Mouse (Mus musculus): ENCODE measurements around the gene Sirpb1a. TPM values are rescaled to one million over a fixed set of nuclear protein-coding genes. Genes with fewer than 3 reads are reported as not detected.

The Sirpb1a gene
- polyA plus RNA-seq, 1 experiment = not detected

DNA sequence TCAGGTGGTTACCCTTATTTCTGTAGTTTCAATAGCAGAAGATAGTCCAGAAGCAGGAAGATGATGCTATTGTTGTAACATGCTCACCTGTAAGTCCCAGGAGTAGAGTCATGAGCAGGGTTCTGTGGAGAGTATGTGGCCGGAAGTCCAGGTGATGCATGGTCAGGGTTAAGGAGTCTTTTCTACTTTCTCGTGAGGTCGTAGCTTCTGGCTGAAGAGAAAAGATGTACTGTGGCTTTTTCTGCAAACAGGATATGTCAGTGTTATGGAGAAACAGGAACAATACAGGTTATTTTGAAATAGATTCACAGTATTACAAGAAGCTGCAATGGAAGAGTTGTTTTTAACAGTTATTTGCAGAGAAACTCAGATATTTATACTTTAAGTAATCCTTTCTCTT lies 94.3 kb downstream of the Sirpb1a start, which contains the start of gene Gm9733:
Gene Gm9733, minus strand, starts transcription at position 240 of the 400 bp plus-strand sequence.
- Histone ChIP-seq H3K27ac (ENCODE audit: insufficient read depth, low read depth, low read length) (no peak within 1 kb of the TSS), H3K4me3 (ENCODE audit: insufficient read depth, low read depth, low read length) (no peak within 1 kb of the TSS), H3K4me1 (ENCODE audit: control insufficient read depth, insufficient read depth, low read length) (no peaks in the 10 kb centered on the region)
- no peak for TF ChIP-seq POLR2A (IDR thresholded peaks at IDR 0.05; ENCODE audit: insufficient read depth, low read depth, low read length)
- TF ChIP-seq CTCF (IDR thresholded peaks at IDR 0.05; ENCODE audit: insufficient read depth, low read depth, low read length) = no peak
- 90% methylated on average over 3 of the region's 3 CpGs for WGBS

- no peak overlapping the region for H3K27ac ChIP-seq (ENCODE audit: insufficient read depth, low read depth, low read length)
- TF ChIP-seq CTCF (IDR thresholded peaks at IDR 0.05; ENCODE audit: insufficient read depth, low read depth, low read length) (no peak), POLR2A (IDR thresholded peaks at IDR 0.05; ENCODE audit: insufficient read depth, low read depth, low read length) (no peak)
- WGBS = 72% methylated on average over 3 of the region's 3 CpGs
- H3K4me3 ChIP-seq (ENCODE audit: insufficient read depth, low read depth, low read length) = no peak overlapping the region
- no peaks in the 10 kb centered on the region for H3K4me1 ChIP-seq (ENCODE audit: control insufficient read depth, insufficient read depth, low read length)
These were observed 94.8 kb downstream of the Sirpb1a start for GRCm38 (mm10) chr3:15331545-15331944.

- H3K4me3 ChIP-seq (ENCODE audit: insufficient read depth, low read depth, low read length) = no peak overlapping the region
- TF ChIP-seq CTCF (IDR thresholded peaks at IDR 0.05; ENCODE audit: insufficient read depth, low read depth, low read length) (no peak), POLR2A (IDR thresholded peaks at IDR 0.05; ENCODE audit: insufficient read depth, low read depth, low read length) (no peak)
- no peaks in the 10 kb centered on the region for H3K4me1 ChIP-seq (ENCODE audit: control insufficient read depth, insufficient read depth, low read length)
- H3K27ac ChIP-seq (ENCODE audit: insufficient read depth, low read depth, low read length) = no peak overlapping the region
These were observed 96.8 kb downstream of the Sirpb1a start for GRCm38 (mm10) chr3:15329549-15329948.

Other genes starting within 250 kb of the Sirpb1a start
- gene Gm9733, start 94.2 kb downstream of the Sirpb1a start, polyA plus RNA-seq (2012; ENCODE audit: insufficient read depth, insufficient read length, low replicate concordance, missing spikeins) = not detected in 2 replicates
- not detected in 2 replicates for gene Sirpb1b, start 148.5 kb upstream of the Sirpb1a start, polyA plus RNA-seq (2012; ENCODE audit: insufficient read depth, insufficient read length, low replicate concordance, missing spikeins)